Mouse (Mus musculus) spleen, embryonic (tissue): Measurements from ENCODE around the gene Tomm40.

Experiments used
- CTCF ChIA-PET: fragments of 350-600 bp; sonication (Branson Sonifier 250); formaldehyde crosslinking; loops from one replicate; lab custom pipeline; 2022; lab: Charles Lee

The Tomm40 gene

GRCm38 (mm10) chr7:19664955-19665841 is 50.0 kb downstream of the Tomm40 start, which contains the start of gene Clptm1:
TSS of gene Clptm1 (minus strand) at chr7:19665033.
- CTCF ChIA-PET: interaction anchor here (0.6 to 1.9 kb wide), 3 partner anchors 35 to 54 kb away, joined by 4 to 14 read pairs (median 6); no protein-coding TSS in a partner anchor

GRCm38 (mm10) chr7:19664455-19664954 is 50.7 kb downstream of the Tomm40 start:
- CTCF ChIA-PET: interaction anchor here (0.6 kb wide), 1 partner anchor 53 kb away, joined by 14 read pairs; no protein-coding TSS in a partner anchor

DNA sequence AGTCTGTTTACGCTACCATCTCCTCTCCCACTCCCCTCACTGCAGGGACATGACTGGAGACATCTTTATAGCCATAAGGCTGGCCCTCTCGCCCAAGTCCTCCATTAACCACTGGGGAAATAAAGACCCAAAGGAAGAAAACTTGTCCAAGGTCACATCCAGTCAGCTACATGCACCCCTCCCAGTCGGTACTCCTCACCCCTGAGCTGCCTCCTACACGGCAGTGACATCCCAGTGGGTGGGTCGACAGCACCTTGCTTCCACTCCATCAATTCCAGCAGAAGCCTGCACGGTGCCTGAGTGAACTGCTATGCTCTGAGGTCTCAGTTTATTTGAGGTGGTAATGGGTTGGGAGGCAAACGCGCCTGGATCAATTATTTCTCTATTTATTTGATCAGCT is 51.3 kb downstream of the Tomm40 start:
- CTCF ChIA-PET: interaction anchor here (0.7 kb wide), 1 partner anchor 18 kb away, joined by 3 read pairs; no protein-coding TSS in a partner anchor

- CTCF ChIA-PET: interaction anchor here (0.6 kb wide), 1 partner anchor 52 kb away, joined by 4 read pairs; no protein-coding TSS in a partner anchor
Observed at GRCm38 (mm10) chr7:19652614-19653013, 62.6 kb downstream of the Tomm40 start.
